Mouse (Mus musculus) heart, embryonic 11.5 days (tissue): ENCODE results near the gene Lce3a. TPM values are rescaled to one million over a fixed set of nuclear protein-coding genes. Genes with fewer than 3 reads are reported as not detected.

Source experiments
- ATAC-seq: fragments of 200-750 bp; cut with Nextera tagmentation; replicated peaks from 2 replicates; pipeline ENCODE4 v1.8.0; 2017; ENCODE audit warnings: moderate library complexity; ENCODE audit not compliant: insufficient number of reproducible peaks, low FRiP score, low TSS enrichment
- H3K27ac ChIP-seq: fragments of 300-500 bp; sonication (generic); 2 replicates; pipeline ENCODE4 v1.5.1; 2014; ENCODE audit warnings: mild to moderate bottlenecking, low read depth, low read length
- H3K27me3 ChIP-seq: fragments of 300-500 bp; sonication (generic); 2 replicates; pipeline ENCODE4 v1.6.1; 2014; ENCODE audit warnings: mild to moderate bottlenecking, low read length, mixed read lengths; ENCODE audit not compliant: control insufficient read depth, insufficient read depth
- H3K36me3 ChIP-seq: fragments of 300-500 bp; sonication (generic); 2 replicates; pipeline ENCODE4 v1.6.1; 2014; ENCODE audit warnings: mild to moderate bottlenecking, low read length, moderate library complexity, mixed read lengths; ENCODE audit not compliant: control insufficient read depth, insufficient read depth
- H3K4me1 ChIP-seq: fragments of 300-500 bp; sonication (generic); 2 replicates; pipeline ENCODE4 v1.6.1; 2014; ENCODE audit warnings: low read length; ENCODE audit not compliant: control insufficient read depth, insufficient read depth
- H3K4me2 ChIP-seq: fragments of 300-500 bp; sonication (generic); 2 replicates; pipeline ENCODE4 v1.6.1; 2014; ENCODE audit warnings: mild to moderate bottlenecking, moderate library complexity
- H3K4me3 ChIP-seq: fragments of 300-500 bp; sonication (generic); 2 replicates; pipeline ENCODE4 v1.5.1; 2014; ENCODE audit warnings: low read depth, low read length
- H3K9ac ChIP-seq: fragments of 300-500 bp; sonication (generic); 2 replicates; pipeline ENCODE4 v1.6.1; 2014; ENCODE audit warnings: mild to moderate bottlenecking, low read depth, low read length, moderate library complexity
- H3K9me3 ChIP-seq: fragments of 300-500 bp; sonication (generic); replicated peaks from 2 replicates; pipeline ENCODE4 v1.6.1; 2016; ENCODE audit warnings: low read length; ENCODE audit not compliant: control insufficient read depth
- WGBS: fragments of 180-500 bp; shearing (Covaris S2); extraction: QIAGEN DNeasy Blood & Tissue Kit; methylation state at CpG from one replicate; pipeline ENCODE4 v1.1.7; 2014; ENCODE audit not compliant: insufficient replicate concordance; 5-methylcytosine and 5-hydroxymethylcytosine counted together
- polyA plus RNA-seq: library from polyadenylated mRNA; unstranded; fragments of >200 nt; fragmentation: Nextera tagmentation; extraction: Ambion mirVana; gene quantifications from 2 replicates; pipeline ENCODE4 v1.2.1, GENCODE M21; 2014

Gene Lce3a
- polyA plus RNA-seq, 1 experiment from 2014 or later = not detected

- Histone ChIP-seq H3K4me1 (no peaks in the 10 kb centered on the region), H3K9ac (no peak overlapping the region), H3K27me3 (no peaks in the 10 kb centered on the region), H3K27ac (no peak overlapping the region), H3K36me3 (no peaks in the 10 kb centered on the region), H3K4me3 (no peak overlapping the region), H3K4me2 (no peak overlapping the region), H3K9me3 (no peaks in the 10 kb centered on the region)
- 21% methylated on average over 3 of the region's 3 CpGs for WGBS
- ATAC-seq = no peak
Measured at GRCm38 (mm10) chr3:92902992-92903391, 23.0 kb downstream of the Lce3a start.

- no peak overlapping the region for H3K27ac ChIP-seq
- ATAC-seq = no peak
- H3K36me3 ChIP-seq = no peaks in the 10 kb centered on the region
- H3K27me3 ChIP-seq = no peaks in the 10 kb centered on the region
- H3K4me2 ChIP-seq = no peak overlapping the region
- H3K9me3 ChIP-seq = no peaks in the 10 kb centered on the region
- no peak overlapping the region for H3K4me3 ChIP-seq
- H3K9ac ChIP-seq = no peak overlapping the region
- 44% methylated on average over 1 of the region's 1 CpGs for WGBS
- no peaks in the 10 kb centered on the region for H3K4me1 ChIP-seq
Measured at GRCm38 (mm10) chr3:92894489-92894888, 31.5 kb downstream of the Lce3a start.

- no peaks in the 10 kb centered on the region for H3K27me3 ChIP-seq
- no peak overlapping the region for H3K27ac ChIP-seq
- H3K4me1 ChIP-seq = no peaks in the 10 kb centered on the region
- H3K9ac ChIP-seq = no peak overlapping the region
- H3K36me3 ChIP-seq = no peaks in the 10 kb centered on the region
- H3K4me3 ChIP-seq = no peak overlapping the region
- WGBS = 70% methylated on average over 3 of the region's 3 CpGs
- H3K4me2 ChIP-seq = no peak overlapping the region
- no peak for ATAC-seq
- no peaks in the 10 kb centered on the region for H3K9me3 ChIP-seq
Measured at GRCm38 (mm10) chr3:92894063-92894462, 32.0 kb downstream of the Lce3a start.

Other genes with a start within 250 kb of the Lce3a start
- not detected in 2 replicates for gene Lce1c, start 247.0 kb downstream of the Lce3a start, polyA plus RNA-seq
- not detected in 2 replicates for gene Lce1d, start 239.0 kb downstream of the Lce3a start, polyA plus RNA-seq
- not detected in 2 replicates for gene Lce1e, start 217.2 kb downstream of the Lce3a start, polyA plus RNA-seq
- not detected in 2 replicates for gene Lce1f, start 205.9 kb downstream of the Lce3a start, polyA plus RNA-seq
- gene Gm38119, start 187.1 kb downstream of the Lce3a start, polyA plus RNA-seq = not detected in 2 replicates
- gene Lce1g, start 173.9 kb downstream of the Lce3a start, polyA plus RNA-seq = not detected in 2 replicates
- gene Lce1h, start 161.2 kb downstream of the Lce3a start, polyA plus RNA-seq = not detected in 2 replicates
- not detected in 2 replicates for gene Lce1i, start 147.3 kb downstream of the Lce3a start, polyA plus RNA-seq
- not detected in 2 replicates for gene Lce1j, start 135.7 kb downstream of the Lce3a start, polyA plus RNA-seq
- gene Lce1k, start 118.3 kb downstream of the Lce3a start, polyA plus RNA-seq = not detected in 2 replicates
- not detected in 2 replicates for gene Kprp, start 99.0 kb downstream of the Lce3a start, polyA plus RNA-seq
- gene Lce1l, start 74.9 kb downstream of the Lce3a start, polyA plus RNA-seq = not detected in 2 replicates
- not detected in 2 replicates for gene 2310050C09Rik, start 56.0 kb downstream of the Lce3a start, polyA plus RNA-seq
- gene Lce3b, start 6.7 kb upstream of the Lce3a start, polyA plus RNA-seq = not detected in 2 replicates
- gene Lce3c, start 18.3 kb upstream of the Lce3a start, polyA plus RNA-seq = not detected in 2 replicates
- gene Lce3d, start 31.2 kb upstream of the Lce3a start, polyA plus RNA-seq = not detected in 2 replicates
- gene Lce3e, start 40.8 kb upstream of the Lce3a start, polyA plus RNA-seq = not detected in 2 replicates
- not detected in 2 replicates for gene Lce3f, start 66.0 kb upstream of the Lce3a start, polyA plus RNA-seq
- gene Crct1, start 89.5 kb upstream of the Lce3a start, polyA plus RNA-seq = 0.26 and 0.55 TPM in 2 replicates
- gene Lce1m, start 92.8 kb upstream of the Lce3a start, polyA plus RNA-seq = not detected in 2 replicates
- not detected in 2 replicates for gene Gm4858, start 142.6 kb upstream of the Lce3a start, polyA plus RNA-seq
- not detected in 2 replicates for gene Crnn, start 218.6 kb upstream of the Lce3a start, polyA plus RNA-seq